8 mouse cellular contexts compared by ENCODE assay signal in the genomic region with DNA sequence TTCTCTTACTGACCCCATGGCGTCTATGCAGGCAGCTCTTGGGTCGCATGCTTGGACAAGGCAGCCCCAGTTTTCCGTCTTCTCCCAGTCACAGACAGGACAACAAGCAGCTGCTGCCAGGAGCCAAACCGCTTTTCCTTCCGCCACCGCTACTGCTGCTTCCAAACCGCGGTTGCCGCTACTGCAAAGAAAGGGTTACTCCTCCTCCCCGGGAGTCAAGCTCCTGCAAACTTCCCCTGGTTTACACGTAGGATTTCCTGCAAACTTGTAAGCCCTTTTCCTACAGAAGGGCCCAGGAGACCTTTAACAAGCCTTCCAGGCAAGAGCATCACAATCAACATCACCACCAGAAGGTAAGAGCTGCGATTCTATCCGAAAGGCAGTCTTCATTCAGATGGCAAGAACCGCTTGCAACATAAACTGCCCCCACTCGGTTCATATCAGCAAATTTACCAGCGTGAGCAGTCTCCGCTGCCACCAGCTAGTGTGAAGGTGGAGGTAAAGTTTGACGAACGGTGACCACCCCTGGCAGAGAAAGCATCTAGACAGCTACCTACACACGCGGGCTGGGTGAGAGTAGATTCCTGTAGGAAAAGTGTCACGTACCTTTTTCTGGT.
DNase-seq lines count a peak whose midpoint lies in the region; ATAC-seq and TF ChIP-seq lines count a peak whose summit lies in the region.

No protein-coding gene starts in this region.

- H3K36me3 ChIP-seq in forebrain, embryonic 10.5 days (replicated peaks), result no peaks in the 10 kb centered on the region
- no peaks in the 10 kb centered on the region for H3K36me3 ChIP-seq in midbrain, embryonic 11.5 days (ENCODE audit: control insufficient read depth, insufficient read depth, low read length)

- peaks cover 25% of the 10 kb centered on the region for H3K4me1 ChIP-seq in forebrain, embryonic 10.5 days
- no peaks in the 10 kb centered on the region for H3K4me1 ChIP-seq in midbrain, embryonic 11.5 days (ENCODE audit: control insufficient read depth, insufficient read depth, low read length)

- no peak; the same call in 1 of the 2 replicates for TF ChIP-seq CTCF in layer of hippocampus, adult 2 months (conservative IDR thresholded peaks at IDR 0.05)

- no peaks in the 10 kb centered on the region for H3K9me3 ChIP-seq in forebrain, embryonic 10.5 days
- H3K9me3 ChIP-seq in midbrain, embryonic 11.5 days (ENCODE audit: control insufficient read depth, low read length), result no peaks in the 10 kb centered on the region

- ATAC-seq in midbrain, embryonic 11.5 days (ENCODE audit: low FRiP score), result peak; percentile 49
- no peak for ATAC-seq in monocyte, adult 5-6 weeks (replicated peaks; ENCODE audit: insufficient number of reproducible peaks, low FRiP score, low TSS enrichment, poor library complexity, severe bottlenecking)

- peak overlapping the region; percentile 69 for H3K27ac ChIP-seq in forebrain, embryonic 10.5 days
- H3K27ac ChIP-seq in layer of hippocampus, adult 2 months, result peak overlapping the region; percentile 67; the same call in 1 of the 2 replicates
- H3K27ac ChIP-seq in midbrain, embryonic 11.5 days (ENCODE audit: low read depth, low read length), result no peak overlapping the region

- peak overlapping the region; percentile 59 for H3K9ac ChIP-seq in midbrain, embryonic 11.5 days (ENCODE audit: low read length)

- peaks cover 46% of the 10 kb centered on the region for H3K27me3 ChIP-seq in forebrain, embryonic 10.5 days (ENCODE audit: poor library complexity, severe bottlenecking)
- no peaks in the 10 kb centered on the region for H3K27me3 ChIP-seq in midbrain, embryonic 11.5 days (ENCODE audit: control insufficient read depth, insufficient read depth, low read length)

- under 1% methylated on average over 22 of the region's 22 CpGs for WGBS in forebrain, embryonic 10.5 days
- under 1% methylated on average over 22 of the region's 22 CpGs for WGBS in midbrain, embryonic 11.5 days

- H3K4me3 ChIP-seq in forebrain, embryonic 10.5 days, result peak overlapping the region; percentile 78
- H3K4me3 ChIP-seq in layer of hippocampus, adult 2 months, result peak overlapping the region; percentile 69
- peak overlapping the region; percentile 69 for H3K4me3 ChIP-seq in midbrain, embryonic 11.5 days (ENCODE audit: low read depth, low read length)

- peak overlapping the region; percentile 97 for H3K4me2 ChIP-seq in midbrain, embryonic 11.5 days

- peak; percentile 11 for DNase-seq in gastrocnemius, postnatal 10 days
- no peak for DNase-seq in gastrocnemius, adult 18-20 months (ENCODE audit: low spot score)
- peak; percentile 75 for DNase-seq in MN1 (ENCODE audit: low spot score)
- DNase-seq in forebrain, embryonic 10.5 days (ENCODE audit: extremely low spot score, low spot score), result no peak
- DNase-seq in layer of hippocampus, adult 2 months (ENCODE audit: low spot score in 2 of 2), result peak; percentile 8 to 15
- DNase-seq in midbrain, embryonic 11.5 days (ENCODE audit: low spot score, missing footprints), result peak; percentile 96
- peak; percentile 15 for DNase-seq in testis, postnatal 14 days (ENCODE audit: low spot score)

Comparison
In these comparisons a context has a peak if more than half of its experiments do, and no peak if none do; other contexts are left out.
1. DNase-seq: peak in gastrocnemius, postnatal 10 days (single experiment), MN1 (single experiment), layer of hippocampus, adult 2 months (2 of 2), midbrain, embryonic 11.5 days (single experiment) and testis, postnatal 14 days (single experiment); none in gastrocnemius, adult 18-20 months (single experiment) and forebrain, embryonic 10.5 days (single experiment).
2. Peak in every context shown above with its lines, with median percentiles within 50 percentile points of each other: H3K4me3 ChIP-seq.